17 mouse cellular contexts compared by ENCODE assay signal in the genomic region with DNA sequence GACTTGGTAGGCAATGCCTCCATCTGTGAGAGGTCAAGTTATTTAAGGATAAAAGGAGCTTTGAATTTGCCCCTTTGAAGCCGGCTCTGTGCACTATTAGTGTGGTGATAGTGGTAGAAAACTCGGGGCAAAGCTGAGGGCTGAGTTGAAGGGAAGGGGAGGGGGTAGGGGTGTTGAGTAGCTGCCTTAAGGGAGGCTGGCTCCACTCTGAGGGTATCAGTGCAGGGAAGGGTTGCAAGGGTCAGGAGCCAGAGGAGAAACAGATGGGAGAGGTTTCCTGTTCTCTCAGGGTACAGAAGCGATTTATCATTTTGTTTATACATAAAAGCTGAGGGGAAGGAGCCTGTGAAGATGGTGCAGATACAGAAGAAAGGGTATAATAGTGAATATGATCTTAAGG.
DNase-seq lines count a peak whose midpoint lies in the region; ATAC-seq lines count a peak whose summit lies in the region.
"Had no signal": no experiment of that assay in that cellular context is flagged by ENCODE, and none has a peak within 500 bp of the region (broad histone marks: within the 10 kb centered on the region; RNA-seq: fewer than 3 reads in every experiment).

No protein-coding gene starts in this region.

- WGBS in kidney, embryonic 16.5 days: 6% methylated on average over 3 of the region's 3 CpGs
- 44% methylated on average over 3 of the region's 3 CpGs for WGBS in midbrain, embryonic 16.5 days
- 45% methylated on average over 3 of the region's 3 CpGs for WGBS in midbrain, embryonic 11.5 days
- WGBS in embryonic facial prominence, embryonic 10.5 days: 18% methylated on average over 3 of the region's 3 CpGs

- H3K4me3 ChIP-seq in kidney, embryonic 16.5 days (ENCODE audit: low read length): no peak overlapping the region
- H3K4me3 ChIP-seq in midbrain, embryonic 16.5 days (ENCODE audit: low read depth, low read length): no peak overlapping the region
- H3K4me3 ChIP-seq in midbrain, embryonic 11.5 days (ENCODE audit: low read depth, low read length): no peak overlapping the region
- no peak overlapping the region for H3K4me3 ChIP-seq in embryonic facial prominence, embryonic 10.5 days
- H3K4me3 ChIP-seq: forebrain, embryonic 15.5 days; limb, embryonic 15.5 days had no signal

- no peaks in the 10 kb centered on the region for H3K9me3 ChIP-seq in kidney, embryonic 16.5 days (ENCODE audit: low read length)
- no peaks in the 10 kb centered on the region for H3K9me3 ChIP-seq in midbrain, embryonic 16.5 days (replicated peaks; ENCODE audit: control insufficient read depth, low read length, poor library complexity, severe bottlenecking)
- no peaks in the 10 kb centered on the region for H3K9me3 ChIP-seq in midbrain, embryonic 11.5 days (ENCODE audit: control insufficient read depth, low read length)
- H3K9me3 ChIP-seq in embryonic facial prominence, embryonic 10.5 days: no peaks in the 10 kb centered on the region
- H3K9me3 ChIP-seq: forebrain, embryonic 15.5 days; limb, embryonic 15.5 days had no signal

- H3K36me3 ChIP-seq in kidney, embryonic 16.5 days (ENCODE audit: insufficient read depth, low read length): no peaks in the 10 kb centered on the region
- no peaks in the 10 kb centered on the region for H3K36me3 ChIP-seq in midbrain, embryonic 16.5 days (ENCODE audit: control insufficient read depth, insufficient read depth, low read length)
- H3K36me3 ChIP-seq in midbrain, embryonic 11.5 days (ENCODE audit: control insufficient read depth, insufficient read depth, low read length): no peaks in the 10 kb centered on the region
- no peaks in the 10 kb centered on the region for H3K36me3 ChIP-seq in embryonic facial prominence, embryonic 10.5 days (replicated peaks)
- H3K36me3 ChIP-seq: forebrain, embryonic 15.5 days; limb, embryonic 15.5 days had no signal

- peak; percentile 61; the same call in 1 of the 2 replicates for ATAC-seq in kidney, embryonic 16.5 days (ENCODE audit: low FRiP score, low TSS enrichment)
- ATAC-seq in midbrain, embryonic 16.5 days: 0 out of 2 replicates have a peak, but pooled peaks have one; percentile 48
- ATAC-seq in midbrain, embryonic 11.5 days (ENCODE audit: low FRiP score): no peak
- ATAC-seq: activated CD4-positive, CD25-positive, alpha-beta regulatory T cell, adult 4 months; forebrain, embryonic 15.5 days; Patski had no signal

- no peak overlapping the region for H3K4me2 ChIP-seq in kidney, embryonic 16.5 days (replicated peaks; ENCODE audit: low read depth, low read length)
- H3K4me2 ChIP-seq in midbrain, embryonic 16.5 days (ENCODE audit: low read length): no peak overlapping the region
- no peak overlapping the region for H3K4me2 ChIP-seq in midbrain, embryonic 11.5 days
- H3K4me2 ChIP-seq: forebrain, embryonic 15.5 days; heart, embryonic 11.5 days; limb, embryonic 15.5 days had no signal

- no peak overlapping the region for H3K27ac ChIP-seq in kidney, embryonic 16.5 days (ENCODE audit: low read length)
- no peak overlapping the region for H3K27ac ChIP-seq in midbrain, embryonic 16.5 days (ENCODE audit: low read length)
- no peak overlapping the region for H3K27ac ChIP-seq in midbrain, embryonic 11.5 days (ENCODE audit: low read depth, low read length)
- H3K27ac ChIP-seq in embryonic facial prominence, embryonic 10.5 days (replicated peaks): peak overlapping the region; percentile 37; the same call in 1 of the 2 replicates
- H3K27ac ChIP-seq: forebrain, embryonic 15.5 days; limb, embryonic 15.5 days had no signal

- no peaks in the 10 kb centered on the region for H3K27me3 ChIP-seq in kidney, embryonic 16.5 days (ENCODE audit: insufficient read depth, low read length)
- H3K27me3 ChIP-seq in midbrain, embryonic 16.5 days (ENCODE audit: control insufficient read depth, insufficient read depth, low read depth, low read length): no peaks in the 10 kb centered on the region
- H3K27me3 ChIP-seq in midbrain, embryonic 11.5 days (ENCODE audit: control insufficient read depth, insufficient read depth, low read length): no peaks in the 10 kb centered on the region
- no peaks in the 10 kb centered on the region for H3K27me3 ChIP-seq in embryonic facial prominence, embryonic 10.5 days (replicated peaks; ENCODE audit: low read depth, poor library complexity, severe bottlenecking)
- H3K27me3 ChIP-seq: forebrain, embryonic 15.5 days; limb, embryonic 15.5 days; Patski had no signal

- no peak for DNase-seq in kidney, postnatal 36 days
- no peak for DNase-seq in midbrain, embryonic 11.5 days (ENCODE audit: low spot score, missing footprints)
- peak; percentile 67 for DNase-seq in embryonic facial prominence, embryonic 10.5 days (ENCODE audit: low spot score)
- DNase-seq in yolk sac, embryonic 10.5 days (ENCODE audit: low spot score): peak; percentile 54
- DNase-seq in right cerebral cortex, postnatal 25 days: no peak
- DNase-seq: cerebellum, adult 8-10 months; heart, postnatal 4 days; kidney, postnatal 25 days; lung, adult 18-20 months; thymus, adult 2 months had no signal

- H3K9ac ChIP-seq in kidney, embryonic 16.5 days (replicated peaks; ENCODE audit: low read length): no peak overlapping the region
- no peak overlapping the region for H3K9ac ChIP-seq in midbrain, embryonic 16.5 days (ENCODE audit: low read depth, low read length)
- no peak overlapping the region for H3K9ac ChIP-seq in midbrain, embryonic 11.5 days (ENCODE audit: low read length)
- H3K9ac ChIP-seq: forebrain, embryonic 15.5 days; limb, embryonic 15.5 days had no signal

- no peaks in the 10 kb centered on the region; the same call in 1 of the 2 replicates for H3K4me1 ChIP-seq in kidney, embryonic 16.5 days (ENCODE audit: insufficient read depth, low read length)
- no peaks in the 10 kb centered on the region for H3K4me1 ChIP-seq in midbrain, embryonic 16.5 days (ENCODE audit: control insufficient read depth, insufficient read depth, low read length)
- peaks cover 3% of the 10 kb centered on the region; the same call in 1 of the 2 replicates for H3K4me1 ChIP-seq in midbrain, embryonic 11.5 days (ENCODE audit: control insufficient read depth, insufficient read depth, low read length)
- H3K4me1 ChIP-seq in embryonic facial prominence, embryonic 10.5 days: peaks cover 17% of the 10 kb centered on the region
- H3K4me1 ChIP-seq: forebrain, embryonic 15.5 days; limb, embryonic 15.5 days had no signal

Comparison
In these comparisons a context has a peak if more than half of its experiments do, and no peak if none do; other contexts are left out.
1. DNase-seq: peak in embryonic facial prominence, embryonic 10.5 days (single experiment) and yolk sac, embryonic 10.5 days (single experiment); none in kidney, postnatal 36 days (0 of 2), midbrain, embryonic 11.5 days (single experiment) and right cerebral cortex, postnatal 25 days (single experiment).